Mouse (Mus musculus): ENCODE data around the gene Ppp1r1a. TPM values are rescaled to one million over a fixed set of nuclear protein-coding genes. Genes with fewer than 3 reads are reported as not detected.

Ppp1r1a gene
- total RNA-seq, 1 experiment, result 14.1 TPM

GRCm38 (mm10) chr15:103513621-103514031 is 24.2 kb downstream of the Ppp1r1a start:
- Histone ChIP-seq H3K27ac (ENCODE audit: insufficient read depth, low read depth, low read length, poor library complexity, severe bottlenecking) (no peak overlapping the region), H3K9ac (ENCODE audit: insufficient read depth, low read depth, low read length, poor library complexity, severe bottlenecking) (no peak overlapping the region), H3K4me3 (ENCODE audit: insufficient read depth in 1 of 2, low read depth in 1 of 2, low read length in 2 of 2, poor library complexity in 1 of 2, severe bottlenecking in 1 of 2) (peak overlapping the region in 1 of 2 experiments; percentile 87; a peak in 1 of 4 replicates), H3K4me1 (ENCODE audit: control insufficient read depth in 2 of 2, insufficient read depth in 2 of 2, low read length in 2 of 2, poor library complexity in 1 of 2) (peaks cover 6 to 15% of the 10 kb centered on the region in 2 experiments; a peak in 2 of 4 replicates), H3K9me3 (ENCODE audit: control insufficient read depth, insufficient read depth, low read depth, low read length) (no peaks in the 10 kb centered on the region), H3K36me3 (ENCODE audit: control insufficient read depth, insufficient read depth, low read length, poor library complexity, severe bottlenecking) (no peaks in the 10 kb centered on the region)
- DNase-seq (ENCODE audit: low read depth, low spot score), result no peak
- TF ChIP-seq MAFK (IDR thresholded peaks at IDR 0.05; ENCODE audit: insufficient read depth, low read depth, low read length) (no peak), ZNF384 (IDR thresholded peaks at IDR 0.05; ENCODE audit: low read depth, low read length) (no peak), HCFC1 (IDR thresholded peaks at IDR 0.05; ENCODE audit: borderline replicate concordance, insufficient read depth, low read length) (no peak), CHD2 (IDR thresholded peaks at IDR 0.05; ENCODE audit: low read depth, low read length) (no peak), ZC3H11A (IDR thresholded peaks at IDR 0.05; ENCODE audit: borderline replicate concordance, low read depth, low read length) (no peak)
- in situ Hi-C loops (cut with MboI; ENCODE audit: low sequenced_read_pairs in 2 of 2, unreplicated experiment in 2 of 2), result no loop called here

DNA sequence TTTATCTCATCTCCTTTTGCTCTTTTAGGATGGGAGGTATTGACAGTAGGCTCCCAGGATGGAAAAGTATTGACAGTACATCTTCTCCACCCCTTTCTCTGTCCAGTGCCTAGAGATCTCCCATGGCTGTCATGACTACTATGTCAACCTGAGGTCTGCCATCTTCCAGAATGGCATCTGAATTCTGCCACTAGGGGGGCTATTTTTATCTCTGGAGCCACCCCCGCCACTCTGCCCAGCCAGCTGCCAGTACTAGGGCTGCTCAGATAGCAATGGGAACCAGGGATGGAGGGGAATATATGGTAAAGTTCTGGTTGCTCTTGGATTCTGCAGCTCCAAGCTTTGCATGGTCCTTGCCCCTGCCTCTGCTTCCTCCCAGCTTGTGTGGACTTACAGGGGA is 26.2 kb downstream of the Ppp1r1a start:
- in situ Hi-C loops (cut with MboI; ENCODE audit: low sequenced_read_pairs in 2 of 2, unreplicated experiment in 2 of 2), result no loop called here
- Histone ChIP-seq H3K9ac (ENCODE audit: insufficient read depth, low read depth, low read length, poor library complexity, severe bottlenecking) (no peak overlapping the region), H3K36me3 (ENCODE audit: control insufficient read depth, insufficient read depth, low read length, poor library complexity, severe bottlenecking) (no peaks in the 10 kb centered on the region)

GRCm38 (mm10) chr15:103509317-103509716 is 28.5 kb downstream of the Ppp1r1a start:
- peaks cover 0 to 4% of the 10 kb centered on the region in 2 experiments; a peak in 1 of 4 replicates for H3K4me1 ChIP-seq (ENCODE audit: control insufficient read depth in 2 of 2, insufficient read depth in 2 of 2, low read length in 2 of 2, poor library complexity in 1 of 2)
- no peaks in the 10 kb centered on the region for H3K36me3 ChIP-seq (ENCODE audit: control insufficient read depth, insufficient read depth, low read length, poor library complexity, severe bottlenecking)
- in situ Hi-C loops (cut with MboI; ENCODE audit: low sequenced_read_pairs in 2 of 2, unreplicated experiment in 2 of 2), result no loop called here
- H3K4me3 ChIP-seq (ENCODE audit: insufficient read depth in 1 of 2, low read depth in 1 of 2, low read length in 2 of 2, poor library complexity in 1 of 2, severe bottlenecking in 1 of 2), result no peak overlapping the region
- H3K27ac ChIP-seq (ENCODE audit: insufficient read depth, low read depth, low read length, poor library complexity, severe bottlenecking), result no peak overlapping the region
- no peaks in the 10 kb centered on the region for H3K9me3 ChIP-seq (ENCODE audit: control insufficient read depth, insufficient read depth, low read depth, low read length)
- TF ChIP-seq ZNF384 (IDR thresholded peaks at IDR 0.05; ENCODE audit: low read depth, low read length) (no peak), CHD2 (IDR thresholded peaks at IDR 0.05; ENCODE audit: low read depth, low read length) (no peak), MAFK (IDR thresholded peaks at IDR 0.05; ENCODE audit: insufficient read depth, low read depth, low read length) (no peak), HCFC1 (IDR thresholded peaks at IDR 0.05; ENCODE audit: borderline replicate concordance, insufficient read depth, low read length) (no peak), ZC3H11A (IDR thresholded peaks at IDR 0.05; ENCODE audit: borderline replicate concordance, low read depth, low read length) (no peak)
- no peak overlapping the region for H3K9ac ChIP-seq (ENCODE audit: insufficient read depth, low read depth, low read length, poor library complexity, severe bottlenecking)
- no peak for DNase-seq (ENCODE audit: low read depth, low spot score)

More for the DNA sequence above, 26.2 kb downstream of the Ppp1r1a start:
- TF ChIP-seq MAFK (IDR thresholded peaks at IDR 0.05; ENCODE audit: insufficient read depth, low read depth, low read length) (no peak), ZC3H11A (IDR thresholded peaks at IDR 0.05; ENCODE audit: borderline replicate concordance, low read depth, low read length) (no peak), HCFC1 (IDR thresholded peaks at IDR 0.05; ENCODE audit: borderline replicate concordance, insufficient read depth, low read length) (no peak), CHD2 (IDR thresholded peaks at IDR 0.05; ENCODE audit: low read depth, low read length) (no peak), ZNF384 (IDR thresholded peaks at IDR 0.05; ENCODE audit: low read depth, low read length) (no peak)
- Histone ChIP-seq H3K27ac (ENCODE audit: insufficient read depth, low read depth, low read length, poor library complexity, severe bottlenecking) (no peak overlapping the region), H3K9me3 (ENCODE audit: control insufficient read depth, insufficient read depth, low read depth, low read length) (no peaks in the 10 kb centered on the region), H3K4me1 (ENCODE audit: control insufficient read depth in 2 of 2, insufficient read depth in 2 of 2, low read length in 2 of 2, poor library complexity in 1 of 2) (peaks cover 0 to 9% of the 10 kb centered on the region in 2 experiments; a peak in 2 of 4 replicates), H3K4me3 (ENCODE audit: insufficient read depth in 1 of 2, low read depth in 1 of 2, low read length in 2 of 2, poor library complexity in 1 of 2, severe bottlenecking in 1 of 2) (no peak overlapping the region)
- no peak for DNase-seq (ENCODE audit: low read depth, low spot score)

DNA sequence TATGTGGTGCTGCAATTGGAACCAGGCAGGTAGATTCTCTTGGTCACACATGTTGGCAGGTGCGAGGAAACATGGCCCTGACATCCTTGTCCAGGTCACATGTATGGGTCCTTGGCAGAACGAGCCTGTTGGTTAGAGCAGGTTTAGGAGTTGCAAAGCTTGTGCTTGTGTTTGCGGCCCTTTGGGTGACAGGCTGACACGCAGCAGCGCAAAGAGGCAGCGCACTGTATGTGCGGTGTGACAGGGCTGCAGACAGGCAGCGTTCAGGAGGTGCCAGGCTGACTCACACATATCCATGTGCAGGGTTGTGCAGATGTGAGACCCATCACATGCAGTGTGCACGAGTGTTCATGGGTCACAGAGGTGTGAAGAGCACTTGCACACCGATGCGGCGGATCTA is 34.1 kb downstream of the Ppp1r1a start:
- H3K4me1 ChIP-seq (ENCODE audit: control insufficient read depth in 2 of 2, insufficient read depth in 2 of 2, low read length in 2 of 2, poor library complexity in 1 of 2), result peaks cover 0 to 4% of the 10 kb centered on the region in 2 experiments; a peak in 1 of 4 replicates
- in situ Hi-C loops (cut with MboI; ENCODE audit: low sequenced_read_pairs in 2 of 2, unreplicated experiment in 2 of 2), result no loop called here
- H3K9me3 ChIP-seq (ENCODE audit: control insufficient read depth, insufficient read depth, low read depth, low read length), result no peaks in the 10 kb centered on the region
- DNase-seq (ENCODE audit: low read depth, low spot score), result no peak
- TF ChIP-seq MAFK (IDR thresholded peaks at IDR 0.05; ENCODE audit: insufficient read depth, low read depth, low read length) (no peak), HCFC1 (IDR thresholded peaks at IDR 0.05; ENCODE audit: borderline replicate concordance, insufficient read depth, low read length) (no peak)
- no peaks in the 10 kb centered on the region for H3K36me3 ChIP-seq (ENCODE audit: control insufficient read depth, insufficient read depth, low read length, poor library complexity, severe bottlenecking)
- H3K27ac ChIP-seq (ENCODE audit: insufficient read depth, low read depth, low read length, poor library complexity, severe bottlenecking), result no peak overlapping the region
- no peak overlapping the region for H3K9ac ChIP-seq (ENCODE audit: insufficient read depth, low read depth, low read length, poor library complexity, severe bottlenecking)
- H3K4me3 ChIP-seq (ENCODE audit: insufficient read depth in 1 of 2, low read depth in 1 of 2, low read length in 2 of 2, poor library complexity in 1 of 2, severe bottlenecking in 1 of 2), result peak overlapping the region; percentile 71 to 73

DNA sequence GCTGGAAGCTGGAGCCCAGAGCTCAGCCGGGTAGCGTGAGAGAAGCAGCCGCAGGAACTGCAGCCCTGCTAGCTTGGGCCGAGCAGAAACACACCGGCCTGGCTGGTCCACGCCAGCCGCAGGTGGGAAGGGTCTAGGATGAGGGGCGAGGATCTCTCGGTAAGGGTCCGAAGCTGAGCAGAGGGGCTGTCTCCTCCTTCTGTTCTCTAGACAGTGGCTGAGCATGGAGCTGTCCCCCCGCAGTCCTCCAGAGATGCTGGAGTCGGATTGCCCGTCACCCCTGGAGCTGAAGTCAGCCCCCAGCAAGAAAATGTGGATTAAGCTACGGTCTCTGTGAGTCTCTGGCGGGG is 34.6 kb downstream of the Ppp1r1a start:
- no peak for DNase-seq (ENCODE audit: low read depth, low spot score)
- Histone ChIP-seq H3K27ac (ENCODE audit: insufficient read depth, low read depth, low read length, poor library complexity, severe bottlenecking) (no peak overlapping the region), H3K9me3 (ENCODE audit: control insufficient read depth, insufficient read depth, low read depth, low read length) (no peaks in the 10 kb centered on the region), H3K36me3 (ENCODE audit: control insufficient read depth, insufficient read depth, low read length, poor library complexity, severe bottlenecking) (no peaks in the 10 kb centered on the region), H3K4me1 (ENCODE audit: control insufficient read depth in 2 of 2, insufficient read depth in 2 of 2, low read length in 2 of 2, poor library complexity in 1 of 2) (peaks cover 0 to 4% of the 10 kb centered on the region in 2 experiments; a peak in 1 of 4 replicates), H3K4me3 (ENCODE audit: insufficient read depth in 1 of 2, low read depth in 1 of 2, low read length in 2 of 2, poor library complexity in 1 of 2, severe bottlenecking in 1 of 2) (peak overlapping the region; percentile 71 to 73), H3K9ac (ENCODE audit: insufficient read depth, low read depth, low read length, poor library complexity, severe bottlenecking) (peak overlapping the region; percentile 59)
- in situ Hi-C loops (cut with MboI; ENCODE audit: low sequenced_read_pairs in 2 of 2, unreplicated experiment in 2 of 2), result no loop called here
- TF ChIP-seq ZC3H11A (IDR thresholded peaks at IDR 0.05; ENCODE audit: borderline replicate concordance, low read depth, low read length), result no peak
- no peak for TF ChIP-seq HCFC1 (IDR thresholded peaks at IDR 0.05; ENCODE audit: borderline replicate concordance, insufficient read depth, low read length)
- no peak for TF ChIP-seq MAFK (IDR thresholded peaks at IDR 0.05; ENCODE audit: insufficient read depth, low read depth, low read length)
- TF ChIP-seq ZNF384 (IDR thresholded peaks at IDR 0.05; ENCODE audit: low read depth, low read length), result no peak
- TF ChIP-seq CHD2 (IDR thresholded peaks at IDR 0.05; ENCODE audit: low read depth, low read length), result no peak
